Comparison of ENCODE assay signal across 18 mouse cellular contexts in the genomic region with DNA sequence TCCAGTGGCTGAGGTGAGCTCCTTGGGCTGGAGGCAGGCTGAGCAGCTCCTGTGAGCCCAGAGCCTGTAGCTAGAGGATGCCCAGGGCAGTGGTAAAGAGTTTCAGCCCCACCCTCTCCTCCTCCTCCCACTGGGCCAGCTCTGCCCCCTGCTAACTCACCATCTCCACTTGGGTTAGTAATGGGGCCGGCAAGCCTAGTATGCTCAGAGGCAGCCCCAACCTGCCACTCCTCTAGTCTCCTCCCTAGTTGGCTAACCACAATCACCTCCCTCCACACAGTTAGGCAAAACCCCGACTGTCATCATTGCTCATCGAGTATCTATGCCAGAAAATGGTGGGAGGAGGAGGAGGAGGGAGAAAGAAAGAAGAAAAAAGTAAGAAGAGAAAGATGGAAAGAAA.
DNase-seq lines count a peak whose midpoint lies in the region.
"Had no signal": no experiment of that assay in that cellular context is flagged by ENCODE, and none has a peak within 500 bp of the region (broad histone marks: within the 10 kb centered on the region; RNA-seq: fewer than 3 reads in every experiment).

No protein-coding gene starts in this region.

- no peaks in the 10 kb centered on the region for H3K36me3 ChIP-seq in megakaryocyte, embryonic 14.5 days (replicated peaks; ENCODE audit: low read length)
- H3K36me3 ChIP-seq: forebrain, embryonic 10.5 days; heart, embryonic 13.5 days; hindbrain, embryonic 15.5 days; kidney, embryonic 15.5 days; liver, embryonic 15.5 days; midbrain, embryonic 10.5 days had no signal

- peaks cover 83% of the 10 kb centered on the region for H3K27me3 ChIP-seq in megakaryocyte, embryonic 14.5 days (replicated peaks)
- H3K27me3 ChIP-seq: heart, embryonic 13.5 days; hindbrain, embryonic 15.5 days; kidney, embryonic 15.5 days had no signal

- peak; percentile 89 for DNase-seq in heart, adult 11 months
- DNase-seq in heart, postnatal 14 days, result no peak
- DNase-seq in 416B (ENCODE audit: low read depth), result peak; percentile 70
- peak; percentile 66 for DNase-seq in NIH3T3 (ENCODE audit: low read depth)
- DNase-seq in thymus, postnatal 4 days, result no peak
- DNase-seq in heart, adult 18-20 months, result no peak
- no peak for DNase-seq in MN1 (ENCODE audit: low spot score)
- DNase-seq: cerebellum, adult 9-10 months; heart, postnatal 36 days; lung, postnatal 10 days; thymus, postnatal 36 days had no signal

- H3K4me3 ChIP-seq in megakaryocyte, embryonic 14.5 days (replicated peaks), result peak overlapping the region; percentile 35
- H3K4me3 ChIP-seq: forebrain, embryonic 10.5 days; heart, embryonic 13.5 days; hindbrain, embryonic 15.5 days; kidney, embryonic 15.5 days; liver, embryonic 15.5 days; midbrain, embryonic 10.5 days had no signal

- peaks cover 17% of the 10 kb centered on the region for H3K4me1 ChIP-seq in megakaryocyte, embryonic 14.5 days

- H3K9me3 ChIP-seq in megakaryocyte, embryonic 14.5 days, result no peaks in the 10 kb centered on the region
- H3K9me3 ChIP-seq: forebrain, embryonic 10.5 days; heart, embryonic 13.5 days; hindbrain, embryonic 15.5 days; kidney, embryonic 15.5 days; liver, embryonic 15.5 days; midbrain, embryonic 10.5 days had no signal

- intact Hi-C loops in heart, postnatal 14 days (cut with DNase I), result no loop called here

Comparison
In these comparisons a context has a peak if more than half of its experiments do, and no peak if none do; other contexts are left out.
1. DNase-seq: peak in heart, adult 11 months (single experiment), 416B (single experiment) and NIH3T3 (single experiment); none in heart, postnatal 14 days (0 of 2), thymus, postnatal 4 days (single experiment), heart, adult 18-20 months (0 of 2) and MN1 (single experiment).